Mouse (Mus musculus) spleen, adult 18-20 months (tissue): ENCODE results near the gene Ppil6.

Source experiments
- DNase-seq, 2 experiments: peaks; one replicate each; pipeline ENCODE4 v3.0.0; 2022; ENCODE audit warnings: mixed read lengths in 2 of 2

Ppil6 gene

DNA sequence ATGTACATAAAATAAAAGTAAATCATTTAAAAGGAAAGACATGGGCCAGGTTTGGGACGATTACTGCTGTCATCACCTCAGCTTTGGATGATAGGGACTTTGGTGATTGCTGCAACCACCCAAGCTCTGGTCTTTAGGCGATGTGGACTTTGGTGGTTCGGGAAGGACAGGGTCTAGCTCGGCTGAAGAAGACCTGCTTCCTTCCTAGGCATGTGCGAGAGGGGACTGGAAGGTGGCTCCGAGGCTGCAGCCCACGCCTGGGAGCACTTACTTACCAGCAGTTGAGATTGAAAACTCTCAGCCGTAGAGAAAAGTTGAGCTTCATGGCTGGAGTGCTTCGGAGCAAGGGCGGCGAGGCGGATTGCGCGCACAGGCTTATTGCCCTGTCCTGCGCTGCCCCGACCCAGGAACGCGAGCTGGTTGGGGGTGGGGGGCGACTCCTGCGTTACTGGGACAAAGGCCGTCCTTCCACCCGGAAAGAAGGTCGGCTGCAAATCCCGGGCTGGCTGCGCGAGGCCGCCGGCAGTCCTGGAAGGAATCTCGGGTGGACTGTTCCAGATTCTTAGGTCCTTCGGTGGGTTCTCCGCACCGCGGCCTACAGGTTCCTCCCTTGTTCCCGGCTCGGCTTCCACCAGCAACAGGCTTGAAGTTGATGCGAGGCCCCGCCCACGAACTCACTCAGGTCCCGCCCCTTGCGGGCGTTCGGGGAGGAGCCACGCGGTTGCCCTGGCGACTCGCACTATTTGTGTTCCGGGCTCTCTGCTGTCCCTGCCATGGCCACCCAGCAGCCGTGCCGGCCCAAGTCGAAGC lies at the start of gene Ppil6, which contains the start of gene Smpd2:
Gene Ppil6 (plus strand): TSS at position 732 of the 810 bp plus-strand sequence.
Gene Smpd2 (minus strand): TSS at position 662 of the 810 bp plus-strand sequence.
- peak; percentile 90 to 97 for DNase-seq

DNA sequence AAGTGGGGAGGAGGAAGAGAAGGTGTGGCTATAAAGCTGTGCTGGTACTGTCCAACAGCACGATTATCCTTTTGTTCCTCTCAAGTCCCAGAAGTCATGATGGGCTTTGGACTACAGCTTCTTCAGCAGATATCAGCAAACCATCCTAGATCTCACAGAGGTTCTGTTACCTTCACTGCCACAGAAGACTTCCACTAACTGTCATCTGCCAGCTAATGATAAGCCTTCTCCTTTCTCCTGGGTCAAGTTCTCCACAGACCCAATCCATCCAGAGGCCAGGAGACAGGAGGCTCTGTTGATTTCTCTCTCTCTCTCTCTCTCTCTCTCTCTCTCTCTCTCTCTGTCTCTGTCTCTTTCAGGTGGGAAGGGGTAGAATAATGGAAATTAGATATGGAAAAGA lies 42.0 kb upstream of the Ppil6 start:
- no peak for DNase-seq

DNA sequence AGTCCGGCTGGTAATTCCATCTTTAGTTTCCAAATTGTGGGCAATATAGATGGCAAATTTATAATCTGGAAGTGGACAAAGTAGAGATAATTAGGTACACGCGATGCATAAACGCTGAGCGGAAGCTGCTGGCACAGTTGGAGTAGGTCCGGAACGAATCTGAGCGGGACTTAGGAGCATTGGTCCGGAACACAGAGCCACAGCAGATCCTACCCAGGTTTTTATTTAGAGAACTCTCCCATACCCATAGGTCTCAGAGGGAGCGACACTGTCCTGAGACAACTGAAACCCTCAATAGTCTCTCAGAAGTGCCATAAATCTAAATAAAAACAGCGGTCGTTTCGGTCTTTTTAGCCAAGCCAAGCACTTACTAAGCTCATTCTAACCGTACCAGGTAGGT lies 40.6 kb upstream of the Ppil6 start:
- peak in 1 of 2 experiments; percentile 15 for DNase-seq

DNA sequence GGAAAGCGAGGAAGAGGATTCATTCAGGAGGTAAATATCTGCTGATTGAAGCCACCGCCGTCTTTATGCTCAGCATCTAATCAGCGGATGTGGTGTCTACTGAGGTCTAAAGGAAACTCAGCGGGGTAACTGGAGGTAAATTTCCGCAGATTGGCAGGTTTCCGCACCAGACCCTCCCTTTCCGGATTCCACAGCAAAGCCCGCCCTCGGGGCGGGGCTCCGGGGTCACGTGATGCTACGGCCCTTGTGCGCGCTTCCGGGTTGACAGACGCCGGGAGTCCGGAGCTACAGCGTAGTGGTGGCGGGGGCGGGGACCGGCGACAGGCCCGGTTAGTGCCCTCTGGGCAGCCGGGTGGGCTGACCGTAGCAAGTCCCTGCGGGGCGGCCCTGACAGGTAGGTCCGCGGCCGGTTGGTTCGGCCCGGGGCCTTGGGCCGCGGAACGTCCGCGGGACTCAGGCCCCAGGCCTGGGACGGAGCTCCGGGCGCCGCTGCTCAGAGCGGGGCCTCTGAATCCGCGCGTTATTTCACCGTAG lies 40.0 kb upstream of the Ppil6 start, which contains the start of gene Zbtb24:
Gene Zbtb24 (plus strand): TSS at position 247 of the 534 bp plus-strand sequence.
- DNase-seq = peak; percentile 94 to 99

DNA sequence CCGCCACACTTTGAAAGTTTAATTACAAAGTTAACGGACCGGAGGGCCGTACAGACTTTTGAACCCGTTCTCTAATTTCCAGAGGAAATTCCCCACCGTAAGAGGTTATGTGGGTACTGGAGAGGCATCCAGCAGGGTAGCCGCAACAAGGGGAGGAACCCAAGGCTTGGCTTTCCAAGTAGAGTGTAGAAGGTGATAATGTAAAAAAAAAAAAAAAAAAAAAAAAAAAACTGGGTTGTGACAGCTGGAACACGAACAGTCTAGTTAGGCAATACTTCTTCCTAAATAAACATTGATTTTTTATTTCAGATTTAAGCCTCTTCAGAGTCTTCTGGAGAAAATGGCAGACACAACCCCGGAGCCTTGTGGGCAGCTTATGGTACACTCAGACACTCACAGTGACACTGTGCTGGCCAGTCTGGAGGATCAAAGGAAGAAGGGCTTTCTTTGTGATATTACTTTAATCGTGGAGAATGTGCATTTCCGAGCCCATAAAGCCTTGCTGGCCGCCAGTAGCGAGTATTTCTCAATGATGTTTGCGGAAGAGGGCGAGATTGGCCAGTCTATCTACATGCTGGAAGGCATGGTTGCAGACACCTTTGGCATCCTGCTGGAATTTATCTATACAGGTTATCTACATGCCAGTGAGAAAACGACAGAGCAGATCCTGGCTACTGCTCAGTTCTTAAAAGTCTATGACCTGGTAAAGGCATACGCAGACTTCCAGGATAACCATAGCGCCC lies 39.3 kb upstream of the Ppil6 start:
- no peak for DNase-seq

DNA sequence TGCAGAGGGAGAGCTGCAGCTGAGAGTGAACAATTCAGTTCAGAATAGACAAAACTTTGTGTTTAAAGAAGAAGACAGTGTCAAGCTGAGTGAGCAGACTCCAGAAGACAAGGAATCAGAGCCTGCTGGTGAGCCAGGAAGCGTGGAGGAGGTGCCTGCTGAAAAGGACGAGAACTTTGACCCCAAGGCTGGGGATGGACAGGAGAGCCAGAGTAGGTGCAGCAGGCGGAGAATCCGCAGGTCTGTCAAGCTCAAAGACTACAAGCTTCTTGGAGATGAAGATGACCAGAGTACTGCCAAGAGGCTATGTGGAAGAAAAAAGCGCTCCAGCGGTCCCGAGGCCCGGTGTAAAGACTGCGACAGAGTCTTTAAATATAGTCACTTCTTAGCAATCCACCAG lies 38.6 kb upstream of the Ppil6 start:
- DNase-seq = no peak

DNA sequence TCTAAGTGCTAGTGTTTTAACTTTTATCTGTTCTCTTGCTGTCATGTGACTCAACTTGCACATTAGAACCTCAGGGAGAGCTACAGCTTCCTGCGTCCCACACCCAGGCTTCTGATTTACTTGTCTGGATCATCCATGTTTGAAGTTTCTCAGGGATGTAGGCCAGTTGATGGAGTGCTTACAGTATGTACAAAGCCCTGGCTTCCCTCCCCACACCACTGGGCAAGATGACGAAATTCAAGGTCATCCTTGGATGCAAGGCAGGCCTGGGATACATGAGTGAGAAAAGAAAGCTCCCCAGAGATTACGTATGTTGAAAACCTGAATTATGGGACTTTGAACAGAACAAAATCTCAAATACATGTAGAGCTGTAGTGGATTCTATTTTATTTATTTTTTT lies 37.4 kb upstream of the Ppil6 start:
- no peak for DNase-seq

DNA sequence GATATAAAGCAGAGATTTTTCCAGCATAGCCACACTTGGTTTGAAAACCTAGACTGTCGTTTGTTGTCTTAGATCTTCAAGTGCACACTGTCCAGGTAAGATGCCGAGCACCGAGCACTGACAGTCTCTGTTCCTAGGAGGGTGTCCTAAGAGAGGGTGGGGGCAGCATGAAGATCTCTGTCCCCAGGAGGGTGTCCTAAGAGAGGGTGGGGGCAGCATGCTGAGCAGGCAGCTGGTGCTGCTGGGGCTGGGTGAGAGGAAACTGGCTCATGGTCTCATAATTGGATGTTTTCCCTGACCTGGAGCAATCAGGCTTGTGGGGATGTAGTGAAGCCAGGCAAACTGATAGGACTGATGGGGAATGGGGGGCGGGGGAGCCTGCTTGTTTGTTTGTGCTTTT lies 30.2 kb upstream of the Ppil6 start:
- DNase-seq = no peak

DNA sequence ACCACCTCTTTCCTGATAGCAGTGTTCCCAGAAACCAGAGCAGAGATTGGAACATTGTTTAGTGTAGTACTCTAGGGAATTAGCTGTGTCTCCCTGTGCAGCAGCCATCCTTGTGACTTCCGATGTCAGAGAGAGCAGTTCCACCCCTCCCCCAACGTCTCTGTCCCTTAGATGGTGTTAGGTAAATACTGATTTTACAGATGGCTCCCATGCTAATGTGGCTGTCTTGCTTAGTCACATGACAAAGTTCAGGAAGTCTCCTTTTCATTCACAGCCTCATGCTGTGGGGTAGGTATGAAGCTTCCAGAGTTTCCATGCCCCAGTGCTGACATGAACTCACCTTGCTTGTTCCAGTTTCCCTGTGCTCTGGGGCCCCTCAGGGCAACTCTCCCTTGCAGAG lies 29.7 kb upstream of the Ppil6 start:
- DNase-seq = no peak

DNA sequence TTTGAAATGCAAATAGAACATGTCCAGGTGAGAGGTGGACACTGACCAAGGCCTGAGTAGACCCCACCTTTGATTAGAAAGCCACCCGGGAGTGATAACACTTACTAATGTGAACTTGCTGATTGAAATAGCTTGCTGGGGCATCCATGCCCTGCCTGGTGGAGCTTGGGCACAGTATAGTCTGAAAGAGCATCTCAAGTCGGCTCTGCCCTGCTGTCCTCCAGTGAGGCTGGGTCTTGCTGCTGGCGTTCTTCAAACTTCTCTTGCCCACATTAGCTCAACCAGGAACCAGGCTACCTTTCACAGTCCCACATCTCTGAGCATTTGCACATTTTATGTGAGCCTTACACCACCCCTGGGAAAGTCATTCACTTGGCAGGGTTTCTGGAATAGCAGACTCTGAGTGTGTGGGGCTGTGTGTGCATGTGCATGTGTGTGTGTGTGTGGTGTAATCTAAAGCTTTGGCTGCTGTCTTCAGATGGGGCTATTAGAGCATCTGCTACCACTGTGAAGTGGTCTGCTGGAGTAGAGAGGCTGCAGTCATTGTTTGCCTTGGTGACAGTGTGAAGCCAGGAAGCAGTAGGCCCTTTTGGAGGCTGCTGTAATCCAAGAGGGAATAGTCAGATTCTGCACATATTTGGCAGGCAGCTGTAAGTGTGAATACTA lies 29.0 kb upstream of the Ppil6 start:
- DNase-seq = no peak

DNA sequence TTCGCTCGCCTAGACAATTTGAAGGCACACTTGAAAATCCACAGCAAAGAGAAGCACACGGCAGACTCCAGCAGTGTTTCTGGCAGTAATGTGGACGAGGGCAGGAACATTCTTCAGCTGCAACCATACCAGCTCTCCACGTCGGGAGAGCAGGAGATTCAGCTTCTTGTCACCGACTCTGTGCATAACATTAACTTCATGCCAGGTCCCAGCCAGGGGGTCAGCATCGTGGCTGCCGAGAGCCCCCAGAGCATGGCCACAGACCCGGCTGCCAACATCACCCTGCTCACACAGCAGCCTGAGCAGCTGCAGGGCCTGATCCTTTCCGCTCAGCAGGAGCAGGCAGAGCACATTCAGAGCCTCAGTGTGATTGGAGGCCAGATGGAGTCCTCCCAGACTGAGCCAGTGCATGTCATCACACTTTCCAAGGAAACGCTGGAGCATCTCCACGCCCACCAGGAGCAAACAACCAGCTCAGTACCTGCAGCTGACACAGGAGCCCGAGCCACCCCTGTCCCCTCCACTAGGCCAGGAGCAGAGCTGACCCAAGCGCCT lies 25.8 kb upstream of the Ppil6 start:
- DNase-seq = no peak

DNA sequence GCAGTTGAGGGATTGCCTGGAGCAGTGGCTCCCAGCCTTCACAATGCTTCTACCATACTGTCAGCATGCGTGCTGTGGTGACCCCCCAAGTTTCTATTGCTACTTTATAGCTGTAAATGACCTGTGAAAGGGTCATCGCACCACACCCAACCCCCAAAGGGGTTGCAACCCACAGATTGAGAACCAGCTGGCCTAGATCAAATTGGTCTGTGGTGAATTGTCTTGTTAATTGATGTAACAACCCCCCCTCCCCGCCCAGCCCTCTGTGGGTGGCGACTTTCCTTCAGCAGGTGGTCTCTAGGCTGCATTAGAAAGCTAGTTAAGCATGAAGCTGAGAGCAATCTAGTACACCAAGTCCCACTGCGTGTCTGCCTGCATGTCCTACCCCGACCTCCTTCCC lies 22.9 kb upstream of the Ppil6 start:
- no peak for DNase-seq

DNA sequence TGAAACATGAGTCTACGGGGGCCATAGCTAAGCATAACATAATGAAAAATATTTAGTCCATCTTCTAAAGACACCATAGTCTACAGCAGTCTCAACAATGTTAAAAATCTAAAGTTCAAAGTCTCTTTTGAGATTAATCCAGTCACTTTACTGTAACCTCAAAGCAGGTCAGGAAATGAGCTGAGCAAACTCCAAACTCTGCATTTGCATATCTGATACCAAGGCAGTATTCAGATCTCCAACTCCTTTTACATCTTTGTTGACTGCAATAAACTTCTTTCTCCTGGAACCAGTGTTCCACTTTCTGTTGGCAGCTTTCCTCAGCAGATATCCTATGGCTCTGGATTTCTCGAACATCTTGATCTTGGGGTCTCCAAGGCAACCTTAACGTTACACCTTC lies 19.5 kb upstream of the Ppil6 start:
- no peak for DNase-seq

DNA sequence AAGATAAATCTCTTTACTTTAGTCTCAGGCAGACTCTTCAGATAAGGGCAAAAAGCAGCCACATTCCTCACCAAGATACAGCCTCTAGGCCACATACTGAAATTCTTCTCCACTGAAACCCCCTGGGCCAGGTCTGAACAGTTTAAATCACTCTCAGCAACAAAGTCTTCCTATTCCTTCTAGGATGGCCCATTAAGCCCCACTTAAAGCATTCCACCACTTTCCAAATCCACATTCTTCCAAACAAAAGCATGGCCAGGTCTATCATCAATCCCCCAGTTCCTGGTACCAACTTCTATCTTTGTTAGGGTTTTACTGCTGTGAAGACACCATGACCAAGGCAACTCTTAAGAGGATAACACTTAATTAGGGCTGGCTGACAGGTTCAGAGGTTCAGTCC lies 17.7 kb upstream of the Ppil6 start:
- DNase-seq = no peak

DNA sequence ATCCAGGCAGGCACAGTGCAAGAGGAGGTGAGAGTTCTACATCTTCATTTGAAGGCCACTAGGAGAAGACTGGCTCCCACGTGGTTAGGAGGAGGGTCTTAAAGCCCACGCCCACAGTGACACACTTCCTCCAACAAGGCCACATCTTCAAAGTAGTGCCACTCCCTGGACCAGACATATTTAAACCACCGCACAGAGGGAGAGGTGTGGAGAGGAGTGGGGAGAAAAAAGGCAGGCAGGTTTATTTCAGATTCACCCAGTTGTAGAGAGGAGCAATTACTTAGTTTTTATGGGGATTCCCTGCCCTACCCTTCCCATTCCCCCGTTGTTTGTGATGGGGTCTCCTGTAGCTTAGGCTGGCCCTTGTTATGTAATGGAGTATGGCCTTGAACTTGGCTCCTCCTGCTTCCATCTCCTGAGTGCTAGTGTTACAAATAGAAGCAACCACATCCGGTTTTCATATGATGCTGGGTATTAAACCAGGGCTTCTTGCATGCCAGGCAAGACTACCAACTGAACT lies 17.2 kb upstream of the Ppil6 start:
- DNase-seq = no peak

DNA sequence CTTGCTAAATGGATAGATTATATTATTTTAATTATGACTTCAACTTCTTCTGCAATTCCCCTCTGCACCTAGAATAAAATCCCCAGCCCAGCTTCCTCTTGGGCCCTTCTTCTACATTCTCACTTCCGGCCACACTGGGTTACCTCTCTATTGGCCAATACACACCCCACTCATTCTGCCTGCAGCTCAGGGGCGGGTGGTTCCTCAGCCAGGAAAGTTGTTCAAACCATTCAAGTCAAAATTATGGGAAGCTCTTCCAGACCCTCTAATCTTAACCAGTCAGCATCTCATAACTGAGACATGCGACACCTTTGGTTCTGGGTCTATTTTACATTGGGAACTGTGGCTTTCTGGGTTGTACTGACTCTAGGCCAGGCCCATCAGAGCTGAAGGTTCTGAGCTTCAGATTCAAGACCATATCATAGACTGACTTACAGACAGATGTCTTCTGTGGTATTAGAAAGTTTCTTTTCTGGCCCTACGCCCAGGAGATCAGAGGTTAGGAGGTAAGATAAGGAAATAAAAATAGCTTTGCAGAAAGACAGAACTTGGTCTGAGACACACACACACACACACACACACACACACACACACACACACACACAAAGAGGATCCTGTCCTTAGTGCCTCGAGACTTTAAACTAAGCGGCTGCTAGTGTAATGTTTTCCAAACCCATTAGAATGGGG lies 16.3 kb upstream of the Ppil6 start:
- DNase-seq = peak; percentile 49 to 56

DNA sequence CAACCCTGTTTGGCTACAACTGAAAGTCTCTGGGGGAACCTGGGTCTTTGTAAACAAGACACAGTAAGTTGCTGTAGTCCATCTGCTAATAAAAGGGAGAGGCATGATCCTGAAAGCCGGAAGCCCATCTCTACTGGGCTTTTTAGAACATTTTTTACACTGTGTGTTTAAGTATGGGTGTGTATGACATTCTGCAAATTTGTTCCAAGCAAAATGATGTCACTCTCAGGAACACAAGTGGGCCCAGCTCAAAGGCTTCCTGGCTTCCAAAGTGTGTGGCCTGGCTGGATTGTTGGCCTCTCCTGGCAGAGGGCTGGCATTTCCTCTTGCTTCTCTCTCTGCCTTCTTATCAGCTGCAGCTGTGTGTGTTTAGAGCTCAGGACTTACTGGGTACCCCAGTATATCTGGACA lies 15.3 kb upstream of the Ppil6 start:
- DNase-seq = no peak

DNA sequence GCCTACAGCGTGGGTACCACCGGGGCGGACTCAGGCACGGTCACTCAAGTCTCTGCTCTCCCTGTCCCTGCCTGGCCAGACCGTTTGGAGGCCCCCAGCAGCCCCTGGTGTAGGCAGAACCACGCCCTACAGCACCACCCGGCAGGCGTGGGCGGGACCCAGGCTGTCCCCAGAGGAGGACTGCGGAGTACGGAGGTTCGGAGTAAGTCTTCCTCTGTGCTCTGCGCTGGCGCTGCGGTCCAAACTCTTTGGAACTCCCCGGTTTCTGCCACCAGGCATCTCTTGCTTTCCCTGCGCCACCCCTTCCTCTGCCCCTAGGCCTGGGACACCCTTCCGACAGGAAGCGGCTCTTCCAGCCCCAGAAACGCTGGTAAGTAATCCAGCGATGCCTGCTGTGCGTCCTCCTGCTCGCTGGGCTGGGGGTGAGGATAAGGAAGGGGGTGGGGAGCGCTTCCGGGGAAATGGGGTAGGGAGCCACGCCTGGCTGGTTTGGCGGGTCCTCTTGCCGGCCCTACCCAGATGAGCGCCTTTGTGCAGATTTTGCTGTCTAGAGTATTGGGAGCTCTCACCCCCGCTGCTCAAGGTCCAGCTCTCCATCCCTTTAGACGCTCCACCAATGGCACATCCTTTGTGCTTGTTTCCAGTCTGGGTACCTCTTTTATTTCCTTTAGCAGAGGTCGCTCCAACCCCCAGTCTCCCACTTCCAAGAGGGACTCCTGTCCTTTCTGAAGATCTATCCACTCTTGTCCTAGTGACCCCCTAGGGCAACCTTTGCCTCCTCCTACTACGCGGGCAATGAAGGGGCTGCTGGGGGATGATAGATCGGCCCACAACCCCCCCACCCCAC lies 13.8 kb upstream of the Ppil6 start, which contains the start of gene Mical1:
Gene Mical1 (plus strand): TSS at position 144 of the 847 bp plus-strand sequence.
- DNase-seq = peak; percentile 70 to 79

DNA sequence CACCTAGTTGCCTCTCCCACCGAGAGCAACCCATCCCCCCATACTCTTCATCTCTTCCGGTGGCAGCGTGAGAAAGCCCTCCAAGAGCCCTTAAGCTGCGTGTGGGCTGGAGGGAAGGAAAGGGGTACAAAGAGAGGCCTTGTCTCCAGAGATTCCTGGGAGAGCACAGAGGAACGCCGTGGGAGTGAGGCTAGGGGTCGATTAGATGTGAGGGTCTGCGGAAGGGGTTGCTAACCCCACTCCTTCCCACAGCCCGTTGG lies 13.3 kb upstream of the Ppil6 start:
- peak in 1 of 2 experiments; percentile 45 for DNase-seq

DNA sequence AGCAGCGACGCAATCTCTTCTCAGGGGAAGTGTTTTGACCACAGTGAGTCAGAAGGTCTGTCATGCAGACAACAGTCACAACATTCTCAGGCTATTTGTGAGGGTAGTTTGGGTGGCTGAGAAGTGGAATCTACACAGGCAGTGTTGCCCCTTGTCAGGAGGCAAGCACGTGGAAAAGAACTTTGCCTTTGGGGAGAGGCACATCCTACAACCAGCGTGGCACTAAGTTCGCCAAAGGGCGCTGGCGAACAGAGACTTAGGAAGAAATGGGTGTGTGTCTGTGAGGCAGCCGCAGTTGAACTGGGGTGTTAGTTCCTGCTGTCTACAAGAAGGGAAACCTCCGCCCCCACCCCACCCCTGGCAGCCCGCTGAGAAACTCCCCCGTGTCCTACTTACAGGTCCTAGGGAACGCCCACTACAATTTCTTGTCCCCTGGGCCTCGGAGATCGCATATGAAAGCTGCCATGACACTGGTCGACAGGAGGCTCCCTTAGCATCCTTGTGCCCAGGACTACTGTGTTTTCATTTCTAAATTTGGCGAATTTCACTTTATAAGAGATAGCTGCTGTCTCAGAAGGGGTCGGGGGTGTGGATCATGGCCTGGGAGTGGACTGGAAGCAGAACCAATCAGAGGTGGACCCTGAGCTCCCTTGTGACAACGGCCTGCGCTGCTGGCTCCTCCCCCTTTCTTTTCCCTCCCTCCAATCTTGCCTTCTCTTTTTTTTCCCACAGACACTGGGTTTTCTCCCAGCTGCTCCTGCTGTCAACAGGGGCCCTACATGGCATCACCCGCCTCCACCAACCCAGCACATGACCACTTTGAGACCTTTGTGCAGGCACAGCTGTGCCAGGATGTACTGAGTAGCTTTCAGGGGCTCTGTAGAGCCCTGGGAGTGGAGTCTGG lies 12.7 kb upstream of the Ppil6 start:
- peak; percentile 39 to 53 for DNase-seq
